Mouse (Mus musculus) inflammation-experienced regulatory T-cells, adult 6 months (primary cell): ENCODE results near the gene Trpc7. TPM values are rescaled to one million over a fixed set of nuclear protein-coding genes. Genes with fewer than 3 reads are reported as not detected.

Experiments
- ATAC-seq: one replicate; pipeline ENCODE4 v1.8.0; 2017
- polyA plus RNA-seq, 3 experiments: library from polyadenylated mRNA; unstranded; fragments of 100-300 nt; shearing (Covaris generic); gene quantifications; one replicate each; pipeline ENCODE4 v1.2.1; 2017

The Trpc7 gene
- polyA plus RNA-seq, result not detected

- ATAC-seq, result no peak
Observed at GRCm38 (mm10) chr13:56895893-56896292, at the start of gene Trpc7. Trpc7 (minus strand) TSS chr13:56895993.

- no peak for ATAC-seq
Observed at GRCm38 (mm10) chr13:56939261-56939660, 43.5 kb upstream of the Trpc7 start.

GRCm38 (mm10) chr13:56933832-56934510 is 38.2 kb upstream of the Trpc7 start:
- no peak for ATAC-seq

- no peak for ATAC-seq
Observed at GRCm38 (mm10) chr13:56930421-56930820, 34.6 kb upstream of the Trpc7 start.

- no peak for ATAC-seq
Observed at GRCm38 (mm10) chr13:56922976-56923375, 27.2 kb upstream of the Trpc7 start.

- no peak for ATAC-seq
Observed at GRCm38 (mm10) chr13:56921251-56921650, 25.5 kb upstream of the Trpc7 start.

- ATAC-seq, result no peak
Observed at GRCm38 (mm10) chr13:56914721-56915120, 18.9 kb upstream of the Trpc7 start.

GRCm38 (mm10) chr13:56911093-56911492 is 15.3 kb upstream of the Trpc7 start:
- no peak for ATAC-seq

GRCm38 (mm10) chr13:56895386-56895785 is 407 bp downstream of the Trpc7 start:
- no peak for ATAC-seq

- ATAC-seq, result no peak
Observed at GRCm38 (mm10) chr13:56894543-56894942, 1.2 kb downstream of the Trpc7 start.

GRCm38 (mm10) chr13:56889888-56890287 is 5.9 kb downstream of the Trpc7 start:
- ATAC-seq, result no peak

GRCm38 (mm10) chr13:56882931-56883330 is 12.9 kb downstream of the Trpc7 start:
- no peak for ATAC-seq

- ATAC-seq, result no peak
Observed at GRCm38 (mm10) chr13:56864567-56864966, 31.2 kb downstream of the Trpc7 start.

GRCm38 (mm10) chr13:56862011-56862410 is 33.8 kb downstream of the Trpc7 start:
- no peak for ATAC-seq

GRCm38 (mm10) chr13:56854506-56854905 is 41.3 kb downstream of the Trpc7 start:
- ATAC-seq, result no peak

- ATAC-seq, result no peak
Observed at GRCm38 (mm10) chr13:56853436-56853835, 42.4 kb downstream of the Trpc7 start.

GRCm38 (mm10) chr13:56845866-56846265 is 49.9 kb downstream of the Trpc7 start:
- no peak for ATAC-seq

- no peak for ATAC-seq
Observed at GRCm38 (mm10) chr13:56815471-56815870, 80.3 kb downstream of the Trpc7 start.

GRCm38 (mm10) chr13:56806776-56807490 is 88.9 kb downstream of the Trpc7 start:
- ATAC-seq, result peak; percentile 65

GRCm38 (mm10) chr13:56805131-56805530 is 90.7 kb downstream of the Trpc7 start:
- no peak for ATAC-seq

GRCm38 (mm10) chr13:56797459-56797858 is 98.3 kb downstream of the Trpc7 start:
- no peak for ATAC-seq

GRCm38 (mm10) chr13:56795501-56795900 is 100.3 kb downstream of the Trpc7 start:
- ATAC-seq, result no peak

- no peak for ATAC-seq
Observed at GRCm38 (mm10) chr13:56794441-56794840, 101.4 kb downstream of the Trpc7 start.

- ATAC-seq, result no peak
Observed at GRCm38 (mm10) chr13:56792844-56793243, 102.9 kb downstream of the Trpc7 start.
